Mouse (Mus musculus): Measurements from ENCODE around the gene Phka2. TPM values are rescaled to one million over a fixed set of nuclear protein-coding genes. Genes with fewer than 3 reads are reported as not detected.

Phka2 gene
- 23.8 and 25.7 TPM in 2 replicates for polyA plus RNA-seq (2012; rRNA removed)

DNA sequence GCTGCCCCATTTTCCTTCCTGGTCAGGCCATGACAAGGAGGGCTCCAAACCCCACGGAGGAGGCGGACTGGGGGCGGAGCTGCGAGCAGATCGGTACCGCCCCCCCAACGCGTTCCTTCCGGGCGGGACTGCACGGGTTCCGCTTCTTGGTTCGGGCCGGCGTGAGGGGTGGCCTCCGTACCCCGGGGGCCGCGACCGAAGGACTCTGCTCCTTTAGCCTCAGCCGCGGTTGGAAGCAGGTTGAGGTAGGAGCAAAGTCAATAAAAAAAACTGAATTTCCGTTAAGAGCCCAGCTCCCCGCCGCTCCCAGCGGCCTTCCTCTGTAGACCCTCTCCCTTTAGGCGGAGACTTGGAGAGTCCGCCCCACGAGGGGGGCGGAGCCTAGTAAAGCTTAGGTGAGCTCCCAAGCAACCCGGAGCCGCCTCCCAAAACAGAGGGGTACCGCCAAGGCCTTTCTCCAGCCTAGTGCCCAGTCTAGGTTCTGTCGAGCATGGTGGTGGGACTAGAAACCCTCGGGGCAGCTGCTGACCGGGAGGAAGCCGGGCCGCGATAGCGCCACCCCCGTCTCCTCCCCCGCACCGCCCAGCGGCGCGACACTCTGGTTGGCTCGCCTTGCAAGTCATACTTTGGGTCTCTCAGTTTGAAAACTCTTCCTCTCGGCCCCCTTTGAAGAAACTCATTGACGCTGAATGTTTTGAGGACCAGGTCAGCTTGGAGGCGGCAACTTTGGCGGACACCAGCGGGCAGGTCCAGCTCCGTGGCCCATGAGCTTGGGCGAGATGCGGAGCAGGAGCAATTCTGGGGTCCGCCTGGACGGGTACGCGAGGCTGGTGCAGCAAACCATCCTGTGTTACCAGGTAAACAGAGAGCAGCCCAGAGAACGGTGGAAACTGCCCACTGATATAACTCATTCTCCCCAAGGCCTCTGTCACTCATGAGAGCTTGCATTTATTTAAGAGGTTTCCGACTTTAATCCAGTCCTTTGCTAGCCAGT is at the start of gene Phka2:
TSS of gene Phka2 (plus strand) at position 119 of the 994 bp plus-strand sequence.

Other genes starting within 250 kb of the Phka2 start
- 1.9 and 4.0 TPM in 2 replicates for gene Adgrg2, start 111.5 kb upstream of the Phka2 start, polyA plus RNA-seq (2012; rRNA removed)
- gene Ppef1, start 233.6 kb downstream of the Phka2 start, polyA plus RNA-seq (2012; rRNA removed), result 0.50 and 1.5 TPM in 2 replicates